Mouse (Mus musculus): ENCODE measurements around the gene Slc25a44. TPM values are rescaled to one million over a fixed set of nuclear protein-coding genes. Genes with fewer than 3 reads are reported as not detected.

Gene Slc25a44
- polyA plus RNA-seq, 1 experiment from 2014 or later: 19.2 TPM

DNA sequence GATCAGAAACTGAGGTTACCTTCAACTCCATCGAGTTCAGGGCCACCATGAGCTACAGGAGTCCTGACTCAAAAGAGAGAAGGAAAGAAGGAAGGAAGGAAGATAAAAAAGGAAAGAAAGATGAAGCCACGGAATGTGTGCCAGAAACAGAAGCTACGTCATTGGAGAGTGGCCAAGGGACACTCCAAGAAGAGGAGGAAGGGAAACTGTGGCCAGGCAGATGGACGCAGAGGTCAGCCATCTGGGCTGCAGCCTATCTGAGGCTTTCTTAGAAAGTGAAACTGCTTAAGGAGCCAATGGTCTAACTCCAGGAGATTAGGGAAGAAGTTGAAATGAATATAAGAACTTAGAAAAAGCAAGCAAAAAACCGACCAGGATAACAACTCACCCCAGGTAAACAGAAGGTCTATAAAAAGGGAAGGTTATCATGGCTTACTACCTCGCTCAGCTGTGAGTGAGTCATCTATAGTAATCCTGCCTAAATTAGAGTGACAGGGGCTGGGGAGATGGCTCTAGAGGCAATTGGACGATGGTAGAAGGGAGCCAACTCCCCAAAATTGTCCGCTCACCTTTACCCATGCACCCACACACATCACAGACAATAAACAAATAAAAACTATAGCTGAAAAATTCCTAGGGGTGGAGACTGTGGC lies 21.7 kb upstream of the Slc25a44 start:
- Histone ChIP-seq H3K4me3 (ENCODE audit: low read depth, low read length) (no peak overlapping the region), H3K27me3 (ENCODE audit: control insufficient read depth, insufficient read depth, low read length) (no peaks in the 10 kb centered on the region), H3K9ac (replicated peaks; ENCODE audit: low read length) (no peak overlapping the region), H3K36me3 (replicated peaks; ENCODE audit: control insufficient read depth, insufficient read depth, low read depth, low read length) (no peaks in the 10 kb centered on the region), H3K27ac (replicated peaks; ENCODE audit: low read depth, low read length) (no peak overlapping the region), H3K4me1 (ENCODE audit: control insufficient read depth, insufficient read depth, low read length) (no peaks in the 10 kb centered on the region), H3K9me3 (replicated peaks; ENCODE audit: control insufficient read depth, low read length) (no peaks in the 10 kb centered on the region), H3K4me2 (ENCODE audit: low read depth, low read length) (no peak overlapping the region)
- no peak for ATAC-seq (replicated peaks; ENCODE audit: insufficient number of reproducible peaks, low FRiP score, low TSS enrichment, low read depth)
- WGBS: 77% methylated on average over 8 of the region's 8 CpGs
- DNase-seq (ENCODE audit: low spot score): no peak

DNA sequence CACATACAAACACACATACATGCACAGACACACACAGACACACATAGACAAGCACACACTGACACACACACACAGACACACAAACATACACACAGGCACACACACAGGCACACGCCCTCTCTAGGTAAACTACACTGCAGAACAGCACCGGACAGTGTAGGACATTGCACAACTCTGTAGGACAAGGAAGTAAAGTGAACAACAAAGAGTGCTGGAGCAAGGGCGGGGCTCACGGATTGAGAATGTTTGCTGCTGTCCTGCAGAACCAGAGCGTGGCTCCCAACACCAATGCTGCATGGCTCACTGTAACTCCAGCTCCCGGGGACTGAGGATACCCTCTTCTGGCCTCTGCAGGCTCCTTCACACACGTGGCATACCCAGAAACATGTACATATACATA lies 17.9 kb upstream of the Slc25a44 start:
- Histone ChIP-seq H3K27me3 (ENCODE audit: control insufficient read depth, insufficient read depth, low read length) (no peaks in the 10 kb centered on the region), H3K36me3 (replicated peaks; ENCODE audit: control insufficient read depth, insufficient read depth, low read depth, low read length) (no peaks in the 10 kb centered on the region), H3K9me3 (replicated peaks; ENCODE audit: control insufficient read depth, low read length) (no peaks in the 10 kb centered on the region), H3K4me1 (ENCODE audit: control insufficient read depth, insufficient read depth, low read length) (no peaks in the 10 kb centered on the region), H3K4me3 (ENCODE audit: low read depth, low read length) (no peak overlapping the region), H3K9ac (replicated peaks; ENCODE audit: low read length) (no peak overlapping the region), H3K27ac (replicated peaks; ENCODE audit: low read depth, low read length) (no peak overlapping the region), H3K4me2 (ENCODE audit: low read depth, low read length) (no peak overlapping the region)
- WGBS: 72% methylated on average over 7 of the region's 7 CpGs
- DNase-seq (ENCODE audit: low spot score) (no peak), ATAC-seq (replicated peaks; ENCODE audit: insufficient number of reproducible peaks, low FRiP score, low TSS enrichment, low read depth) (no peak)

GRCm38 (mm10) chr3:88442488-88442887 lies 17.5 kb upstream of the Slc25a44 start:
- no peak overlapping the region for H3K4me3 ChIP-seq (ENCODE audit: low read depth, low read length)
- 85% methylated on average over 12 of the region's 12 CpGs for WGBS
- no peaks in the 10 kb centered on the region for H3K27me3 ChIP-seq (ENCODE audit: control insufficient read depth, insufficient read depth, low read length)
- H3K9me3 ChIP-seq (replicated peaks; ENCODE audit: control insufficient read depth, low read length): no peaks in the 10 kb centered on the region
- no peaks in the 10 kb centered on the region for H3K36me3 ChIP-seq (replicated peaks; ENCODE audit: control insufficient read depth, insufficient read depth, low read depth, low read length)
- no peak for ATAC-seq (replicated peaks; ENCODE audit: insufficient number of reproducible peaks, low FRiP score, low TSS enrichment, low read depth)
- no peak overlapping the region for H3K9ac ChIP-seq (replicated peaks; ENCODE audit: low read length)
- no peak for DNase-seq (ENCODE audit: low spot score)
- H3K4me2 ChIP-seq (ENCODE audit: low read depth, low read length): no peak overlapping the region
- no peak overlapping the region for H3K27ac ChIP-seq (replicated peaks; ENCODE audit: low read depth, low read length)
- no peaks in the 10 kb centered on the region for H3K4me1 ChIP-seq (ENCODE audit: control insufficient read depth, insufficient read depth, low read length)

DNA sequence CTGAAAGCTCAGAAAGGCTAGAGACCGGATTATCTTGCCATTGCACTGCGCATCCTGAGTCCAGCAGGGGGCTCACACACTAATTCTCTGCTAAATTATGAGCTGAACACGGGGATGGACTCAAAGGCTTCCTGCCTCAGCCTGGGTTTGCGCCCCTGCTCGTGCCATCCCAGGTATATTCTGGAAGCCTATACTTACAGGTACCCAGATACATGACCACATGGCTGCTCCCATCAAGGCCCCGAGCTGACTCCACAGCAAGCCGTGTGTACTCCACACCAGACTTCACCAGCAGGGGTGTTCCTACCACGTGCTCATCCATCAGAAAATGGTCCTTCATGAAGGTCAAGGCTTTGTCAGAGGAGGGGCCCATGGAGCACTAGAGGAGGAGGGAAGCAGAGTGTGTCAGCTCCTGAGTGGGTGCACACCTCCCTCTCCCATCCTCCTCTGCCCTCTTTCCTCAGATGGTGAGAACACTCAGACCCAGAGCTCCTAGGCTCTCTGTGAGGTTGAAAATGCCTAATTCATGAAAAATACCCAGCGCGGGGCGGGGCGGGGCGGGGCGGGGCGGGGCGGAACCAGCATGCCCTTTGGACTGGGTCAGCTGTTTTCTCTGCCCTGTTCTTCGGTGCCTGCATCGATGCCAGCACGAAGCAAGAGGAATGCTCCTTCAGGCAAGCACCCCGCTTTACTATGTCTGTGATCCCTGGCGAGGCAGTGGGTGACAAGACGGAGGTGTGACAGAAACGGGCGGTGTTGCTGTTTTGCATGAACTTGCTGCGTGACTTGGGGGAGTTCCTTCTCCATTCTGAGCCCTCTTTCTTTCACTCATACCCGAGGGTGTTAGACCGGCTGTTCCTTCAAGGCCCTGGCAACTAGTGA lies 15.8 kb upstream of the Slc25a44 start:
- DNase-seq (ENCODE audit: low spot score) (peak; percentile 72), ATAC-seq (replicated peaks; ENCODE audit: insufficient number of reproducible peaks, low FRiP score, low TSS enrichment, low read depth) (0 out of 2 replicates have a peak, but pooled peaks have one; percentile 24)
- no peaks in the 10 kb centered on the region for H3K27me3 ChIP-seq (ENCODE audit: control insufficient read depth, insufficient read depth, low read length)
- no peak overlapping the region; the same call in 1 of the 2 replicates for H3K4me2 ChIP-seq (ENCODE audit: low read depth, low read length)
- peak overlapping the region; percentile 34; the same call in 1 of the 2 replicates for H3K9ac ChIP-seq (replicated peaks; ENCODE audit: low read length)
- H3K27ac ChIP-seq (replicated peaks; ENCODE audit: low read depth, low read length): no peak overlapping the region
- WGBS: 24% methylated on average over 27 of the region's 27 CpGs
- H3K4me1 ChIP-seq (ENCODE audit: control insufficient read depth, insufficient read depth, low read length): no peaks in the 10 kb centered on the region
- H3K9me3 ChIP-seq (replicated peaks; ENCODE audit: control insufficient read depth, low read length): no peaks in the 10 kb centered on the region
- H3K4me3 ChIP-seq (ENCODE audit: low read depth, low read length): no peak overlapping the region
- H3K36me3 ChIP-seq (replicated peaks; ENCODE audit: control insufficient read depth, insufficient read depth, low read depth, low read length): no peaks in the 10 kb centered on the region

GRCm38 (mm10) chr3:88439582-88439981 lies 14.6 kb upstream of the Slc25a44 start:
- Histone ChIP-seq H3K9ac (replicated peaks; ENCODE audit: low read length) (no peak overlapping the region), H3K4me3 (ENCODE audit: low read depth, low read length) (no peak overlapping the region), H3K27me3 (ENCODE audit: control insufficient read depth, insufficient read depth, low read length) (no peaks in the 10 kb centered on the region), H3K9me3 (replicated peaks; ENCODE audit: control insufficient read depth, low read length) (no peaks in the 10 kb centered on the region), H3K27ac (replicated peaks; ENCODE audit: low read depth, low read length) (no peak overlapping the region), H3K4me2 (ENCODE audit: low read depth, low read length) (no peak overlapping the region), H3K36me3 (replicated peaks; ENCODE audit: control insufficient read depth, insufficient read depth, low read depth, low read length) (no peaks in the 10 kb centered on the region), H3K4me1 (ENCODE audit: control insufficient read depth, insufficient read depth, low read length) (no peaks in the 10 kb centered on the region)
- no peak for DNase-seq (ENCODE audit: low spot score)
- WGBS: 65% methylated on average over 4 of the region's 4 CpGs
- no peak for ATAC-seq (replicated peaks; ENCODE audit: insufficient number of reproducible peaks, low FRiP score, low TSS enrichment, low read depth)

GRCm38 (mm10) chr3:88437454-88437853 lies 12.5 kb upstream of the Slc25a44 start:
- Histone ChIP-seq H3K4me2 (ENCODE audit: low read depth, low read length) (no peak overlapping the region), H3K27me3 (ENCODE audit: control insufficient read depth, insufficient read depth, low read length) (no peaks in the 10 kb centered on the region), H3K4me1 (ENCODE audit: control insufficient read depth, insufficient read depth, low read length) (no peaks in the 10 kb centered on the region), H3K4me3 (ENCODE audit: low read depth, low read length) (no peak overlapping the region), H3K27ac (replicated peaks; ENCODE audit: low read depth, low read length) (no peak overlapping the region), H3K9me3 (replicated peaks; ENCODE audit: control insufficient read depth, low read length) (no peaks in the 10 kb centered on the region), H3K9ac (replicated peaks; ENCODE audit: low read length) (no peak overlapping the region), H3K36me3 (replicated peaks; ENCODE audit: control insufficient read depth, insufficient read depth, low read depth, low read length) (no peaks in the 10 kb centered on the region)
- WGBS: 79% methylated on average over 10 of the region's 10 CpGs
- no peak for DNase-seq (ENCODE audit: low spot score)
- no peak for ATAC-seq (replicated peaks; ENCODE audit: insufficient number of reproducible peaks, low FRiP score, low TSS enrichment, low read depth)

- Histone ChIP-seq H3K4me1 (ENCODE audit: control insufficient read depth, insufficient read depth, low read length) (no peaks in the 10 kb centered on the region), H3K4me2 (ENCODE audit: low read depth, low read length) (peak overlapping the region; percentile 42), H3K9ac (replicated peaks; ENCODE audit: low read length) (peak overlapping the region; percentile 20), H3K27ac (replicated peaks; ENCODE audit: low read depth, low read length) (no peak overlapping the region), H3K36me3 (replicated peaks; ENCODE audit: control insufficient read depth, insufficient read depth, low read depth, low read length) (no peaks in the 10 kb centered on the region), H3K4me3 (ENCODE audit: low read depth, low read length) (peak overlapping the region; percentile 17), H3K9me3 (replicated peaks; ENCODE audit: control insufficient read depth, low read length) (no peaks in the 10 kb centered on the region), H3K27me3 (ENCODE audit: control insufficient read depth, insufficient read depth, low read length) (no peaks in the 10 kb centered on the region)
- 8% methylated on average over 29 of the region's 29 CpGs for WGBS
- ATAC-seq (replicated peaks; ENCODE audit: insufficient number of reproducible peaks, low FRiP score, low TSS enrichment, low read depth) (peak; percentile 92), DNase-seq (ENCODE audit: low spot score) (peak; percentile 69)
Observed at GRCm38 (mm10) chr3:88436395-88437201, 11.7 kb upstream of the Slc25a44 start.

Measured in embryonic facial prominence, embryonic 11.5 days (tissue).